Mouse (Mus musculus) stomach, postnatal 0 days (tissue): ENCODE measurements around the gene Rab7b.

Experiments
- CTCF ChIP-seq: IDR thresholded peaks from 2 replicates; pipeline ENCODE4 v1.5.1; 2016; ENCODE audit warnings: antibody characterized with exemption, low read depth, mild to moderate bottlenecking, moderate library complexity
- EP300 ChIP-seq: optimal IDR thresholded peaks from 2 replicates; pipeline ENCODE3; 2016; ENCODE audit warnings: antibody characterized with exemption

- no peak for TF ChIP-seq CTCF
- no peak for TF ChIP-seq EP300
These were observed 12.0 kb downstream of the Rab7b start for GRCm38 (mm10) chr1:131700447-131700846.
